Mouse (Mus musculus) liver, embryonic 11.5 days (tissue): ENCODE data around the gene Ccer2. TPM values are rescaled to one million over a fixed set of nuclear protein-coding genes. Genes with fewer than 3 reads are reported as not detected.
A peak's percentile ranks its signal among the peaks of the same experiment; 100 is the strongest.

ENCODE experiments used
- ATAC-seq: fragments of 200-750 bp; cut with Nextera tagmentation; replicated peaks from 2 replicates; pipeline ENCODE4 v1.8.0; 2017; ENCODE audit warnings: moderate number of reproducible peaks, mild to moderate bottlenecking, moderate TSS enrichment, moderate library complexity; ENCODE audit not compliant: low FRiP score
- DNase-seq: peaks from one replicate; pipeline ENCODE4 v3.0.0-alpha.2; 2017; ENCODE audit warnings: low spot score
- H3K27ac ChIP-seq: fragments of 300-500 bp; sonication (generic); 2 replicates; pipeline ENCODE4 v1.5.1; 2014; ENCODE audit warnings: mild to moderate bottlenecking, low read depth, low read length, control low read depth
- H3K27me3 ChIP-seq: fragments of 300-500 bp; sonication (generic); replicated peaks from 2 replicates; pipeline ENCODE4 v1.6.1; 2014; ENCODE audit warnings: low read length, mixed read lengths; ENCODE audit not compliant: control insufficient read depth, insufficient read depth
- H3K36me3 ChIP-seq: fragments of 300-500 bp; sonication (generic); 2 replicates; pipeline ENCODE4 v1.6.1; 2014; ENCODE audit warnings: mild to moderate bottlenecking, low read length, moderate library complexity, mixed read lengths; ENCODE audit not compliant: control insufficient read depth, insufficient read depth
- H3K4me1 ChIP-seq: fragments of 300-500 bp; sonication (generic); replicated peaks from 2 replicates; pipeline ENCODE4 v1.6.1; 2014; ENCODE audit warnings: low read length, mixed read lengths; ENCODE audit not compliant: control insufficient read depth, insufficient read depth
- H3K4me2 ChIP-seq: fragments of 300-500 bp; sonication (generic); 2 replicates; pipeline ENCODE4 v1.6.1; 2014; ENCODE audit warnings: mild to moderate bottlenecking, control low read depth, moderate library complexity
- H3K4me3 ChIP-seq: fragments of 300-500 bp; sonication (generic); 2 replicates; pipeline ENCODE4 v1.5.1; 2014; ENCODE audit warnings: low read depth, low read length, control low read depth
- H3K9ac ChIP-seq: fragments of 300-500 bp; sonication (generic); 2 replicates; pipeline ENCODE4 v1.6.1; 2014; ENCODE audit warnings: low read depth, low read length, control low read depth
- H3K9me3 ChIP-seq: fragments of 300-500 bp; sonication (generic); 2 replicates; pipeline ENCODE4 v1.6.1; 2016; ENCODE audit warnings: low read length, inconsistent platforms, mixed read lengths; ENCODE audit not compliant: control insufficient read depth
- WGBS: fragments of 180-500 bp; shearing (Covaris S2); extraction: QIAGEN DNeasy Blood & Tissue Kit; methylation state at CpG from one replicate; pipeline ENCODE4 v1.1.7; 2014; 5-methylcytosine and 5-hydroxymethylcytosine counted together
- polyA plus RNA-seq: library from polyadenylated mRNA; unstranded; fragments of >200 nt; fragmentation: Nextera tagmentation; extraction: Ambion mirVana; gene quantifications from 2 replicates; pipeline ENCODE4 v1.2.1, GENCODE M21; 2014

The Ccer2 gene
- polyA plus RNA-seq, 1 experiment from 2014 or later: not detected

DNA sequence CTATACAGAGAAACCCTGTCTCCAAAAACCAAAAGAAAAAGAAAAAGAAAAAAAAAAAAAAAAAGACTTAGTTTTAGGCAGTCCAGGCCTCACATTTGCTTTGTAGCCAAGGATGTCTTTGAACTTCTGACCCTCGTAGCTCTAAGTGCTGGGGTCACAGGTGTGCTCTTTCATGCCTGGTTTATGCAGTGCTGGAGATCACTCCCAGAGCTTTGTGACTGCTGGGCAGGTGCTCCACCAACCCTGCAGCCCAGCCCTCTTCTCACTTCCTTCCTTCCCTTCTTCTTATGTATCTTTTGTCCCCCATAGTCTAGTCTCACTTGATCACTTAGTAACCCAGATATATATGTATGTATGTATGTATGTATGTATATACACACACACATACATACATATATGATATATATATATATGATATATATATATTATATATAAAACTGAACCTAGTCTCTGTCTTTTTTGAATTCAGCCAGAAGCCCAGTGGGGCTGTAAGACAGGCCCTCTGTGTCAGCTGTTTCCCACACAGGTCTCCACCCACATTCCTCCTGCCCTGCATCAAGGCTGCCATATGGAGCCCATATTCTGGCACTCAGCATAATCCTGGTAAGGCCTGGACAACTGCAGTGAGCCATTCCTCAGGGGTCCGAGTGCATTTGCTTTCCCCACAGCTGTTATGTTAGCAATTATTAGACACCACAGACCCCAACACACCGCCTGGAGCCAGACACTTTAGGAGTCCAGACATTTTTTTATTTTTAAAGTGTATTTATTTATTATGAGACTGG is 35.0 kb upstream of the Ccer2 start:
- no peak for ATAC-seq

DNA sequence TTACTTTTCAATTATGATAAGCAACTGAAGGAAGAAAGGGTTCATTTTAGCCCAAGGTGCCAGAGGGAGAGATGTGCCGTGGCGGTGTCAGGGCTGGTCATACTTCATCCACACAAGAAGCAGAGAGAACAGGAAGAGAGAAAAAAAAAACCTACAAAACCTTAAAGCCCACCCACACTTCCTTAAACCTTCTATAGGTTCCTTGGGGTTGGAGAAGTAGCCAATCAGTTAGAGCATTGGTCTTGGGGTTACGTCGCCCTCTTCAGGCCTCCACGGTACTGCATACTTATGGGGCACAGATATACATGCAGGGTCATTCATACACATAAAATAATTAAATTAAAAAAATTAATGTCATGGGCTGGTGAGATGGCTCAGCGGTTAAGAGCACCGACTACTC is 33.9 kb upstream of the Ccer2 start:
- Histone ChIP-seq H3K9me3 (no peaks in the 10 kb centered on the region), H3K36me3 (no peaks in the 10 kb centered on the region), H3K4me2 (no peak overlapping the region), H3K27me3 (no peaks in the 10 kb centered on the region), H3K9ac (no peak overlapping the region), H3K4me1 (no peaks in the 10 kb centered on the region), H3K27ac (no peak overlapping the region), H3K4me3 (no peak overlapping the region)
- ATAC-seq (no peak), DNase-seq (no peak)
- WGBS: 90% methylated on average over 7 of the region's 7 CpGs

More for the DNA sequence above, 35.0 kb upstream of the Ccer2 start:
- Histone ChIP-seq H3K4me3 (no peak overlapping the region), H3K9ac (no peak overlapping the region), H3K4me2 (no peak overlapping the region), H3K27ac (no peak overlapping the region), H3K36me3 (no peaks in the 10 kb centered on the region), H3K9me3 (no peaks in the 10 kb centered on the region), H3K27me3 (no peaks in the 10 kb centered on the region), H3K4me1 (no peaks in the 10 kb centered on the region)
- DNase-seq: no peak
- WGBS: 65% methylated on average over 3 of the region's 3 CpGs

DNA sequence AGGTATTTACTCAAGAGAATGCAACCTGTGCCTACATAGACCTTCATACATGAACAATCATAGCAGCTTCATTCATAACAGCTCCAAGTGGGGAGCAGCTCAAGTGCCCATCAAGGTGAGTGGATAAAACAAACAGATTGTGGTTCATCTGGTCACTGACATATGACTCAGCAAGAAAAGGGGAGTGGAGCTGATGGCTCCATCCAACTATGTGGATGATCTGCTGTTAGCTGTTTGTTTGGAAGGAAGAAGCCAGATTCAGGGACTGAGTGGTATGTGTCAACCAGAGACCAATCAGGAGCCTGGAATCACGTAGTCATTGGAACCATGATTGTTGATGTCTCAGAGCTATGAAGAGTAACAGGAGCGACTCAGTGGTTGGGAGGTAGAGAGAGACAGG is 31.4 kb upstream of the Ccer2 start:
- H3K36me3 ChIP-seq: no peaks in the 10 kb centered on the region

DNA sequence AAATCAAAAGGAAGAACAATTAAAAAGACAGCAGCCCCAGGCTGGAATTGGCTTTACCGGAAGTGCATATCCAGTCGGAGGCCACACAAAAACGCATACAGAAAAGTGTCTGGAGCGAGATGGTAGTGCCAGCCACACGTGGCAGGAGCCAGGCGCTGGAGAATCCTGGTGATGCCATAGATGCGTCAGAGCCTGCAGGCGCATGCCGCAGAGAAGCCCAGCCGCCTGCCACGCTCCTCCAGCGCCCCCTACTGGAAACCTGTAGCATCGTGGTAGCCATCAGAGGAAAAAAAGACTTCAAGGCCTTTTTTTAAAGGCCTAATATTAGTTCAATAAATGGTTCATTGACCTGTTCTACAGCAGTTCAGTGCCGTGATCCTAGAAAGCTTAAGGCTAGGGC is 29.4 kb upstream of the Ccer2 start:
- peak; percentile 59 for DNase-seq
- 9% methylated on average over 14 of the region's 14 CpGs for WGBS
- H3K27ac ChIP-seq: no peak overlapping the region
- H3K4me3 ChIP-seq: no peak overlapping the region
- H3K4me1 ChIP-seq: no peaks in the 10 kb centered on the region
- 0 out of 2 replicates have a peak, but pooled peaks cover 2% of the 10 kb centered on the region for H3K27me3 ChIP-seq
- no peak overlapping the region for H3K9ac ChIP-seq
- no peak for ATAC-seq
- no peaks in the 10 kb centered on the region for H3K36me3 ChIP-seq
- no peak overlapping the region for H3K4me2 ChIP-seq
- peaks cover 6% of the 10 kb centered on the region; the same call in 1 of the 2 replicates for H3K9me3 ChIP-seq

More for the DNA sequence above, 31.4 kb upstream of the Ccer2 start:
- Histone ChIP-seq H3K4me1 (no peaks in the 10 kb centered on the region), H3K4me2 (no peak overlapping the region), H3K4me3 (no peak overlapping the region), H3K27me3 (no peaks in the 10 kb centered on the region), H3K9ac (no peak overlapping the region), H3K9me3 (no peaks in the 10 kb centered on the region), H3K27ac (no peak overlapping the region)
- DNase-seq (no peak), ATAC-seq (no peak)
- 87% methylated on average over 2 of the region's 2 CpGs for WGBS

DNA sequence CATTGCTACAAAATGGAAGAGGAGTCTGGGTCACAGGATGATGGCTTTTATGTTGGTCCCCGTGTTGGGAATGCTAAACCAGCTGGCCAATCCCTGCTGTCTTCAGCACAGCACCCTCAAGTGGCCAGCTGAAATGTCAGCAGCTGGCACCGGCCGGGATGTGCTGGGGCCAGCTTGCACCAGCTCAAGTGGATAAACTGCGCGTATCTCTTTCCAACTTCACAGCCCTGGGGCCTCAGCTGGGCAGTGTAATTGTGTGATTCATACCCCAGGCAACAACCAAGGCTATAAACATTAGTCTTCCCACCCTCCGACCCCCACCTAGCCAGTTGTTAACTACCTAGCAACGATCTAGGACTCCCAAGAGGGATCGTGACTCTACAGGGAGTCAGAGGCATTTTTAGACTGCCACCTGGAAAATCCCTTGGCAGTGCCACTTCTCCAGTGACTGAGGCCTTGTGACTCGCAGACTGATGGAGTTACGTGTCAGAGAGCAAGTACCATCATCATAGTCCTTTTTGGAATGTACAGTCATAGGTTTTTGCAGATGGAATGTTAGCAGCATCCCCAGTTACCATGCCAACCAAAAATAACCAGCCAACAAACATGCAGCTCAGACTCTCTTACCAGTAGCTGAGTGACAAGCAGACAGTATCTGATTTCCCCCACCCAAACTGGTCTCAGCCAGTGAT is 28.2 kb upstream of the Ccer2 start:
- peaks cover 9% of the 10 kb centered on the region; the same call in 1 of the 2 replicates for H3K9me3 ChIP-seq
- no peak for ATAC-seq
- no peak for DNase-seq
- no peak overlapping the region for H3K4me3 ChIP-seq
- H3K4me1 ChIP-seq: peaks cover 4% of the 10 kb centered on the region
- 58% methylated on average over 10 of the region's 10 CpGs for WGBS
- H3K27ac ChIP-seq: no peak overlapping the region
- no peak overlapping the region for H3K4me2 ChIP-seq
- no peak overlapping the region for H3K9ac ChIP-seq
- no peaks in the 10 kb centered on the region for H3K36me3 ChIP-seq
- H3K27me3 ChIP-seq: 0 out of 2 replicates have a peak, but pooled peaks cover 2% of the 10 kb centered on the region

DNA sequence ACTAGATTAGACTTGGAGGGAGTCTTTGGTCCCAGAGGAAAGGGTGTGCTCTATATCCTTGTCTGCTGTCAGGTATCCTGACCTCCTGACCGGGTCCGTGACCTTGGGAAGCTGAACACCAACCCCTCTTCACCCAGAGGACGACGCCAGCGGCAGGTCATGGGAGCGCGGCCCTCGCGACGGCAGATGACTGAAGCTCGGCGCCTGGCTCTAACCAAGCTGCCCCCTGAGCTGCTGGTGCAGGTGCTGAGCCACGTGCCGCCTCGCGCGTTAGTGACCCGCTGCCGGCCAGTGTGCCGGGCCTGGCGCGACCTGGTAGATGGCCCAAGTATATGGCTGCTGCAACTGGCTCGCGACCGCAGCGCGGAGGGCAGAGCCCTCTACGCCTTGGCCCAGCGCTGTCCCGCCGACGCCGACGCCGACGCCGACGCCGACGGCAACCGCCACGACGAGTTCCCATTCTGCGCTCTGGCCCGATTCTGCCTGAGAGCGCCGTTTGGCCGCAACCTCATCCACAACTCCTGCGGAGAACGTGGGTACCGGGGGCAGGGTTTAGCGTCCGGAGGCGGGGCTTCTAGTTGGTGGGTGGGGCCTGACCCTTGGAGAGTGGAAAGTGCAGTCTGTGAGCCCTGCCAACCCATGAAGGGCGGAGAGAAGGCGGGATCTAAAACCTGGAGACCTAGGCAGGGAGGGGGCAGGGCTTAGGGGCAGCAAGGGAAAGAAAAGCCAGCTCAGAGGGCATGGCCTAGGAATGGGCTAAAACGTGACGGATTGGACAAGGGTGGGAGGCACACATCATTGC is 23.4 kb upstream of the Ccer2 start:
- peak; percentile 90 for ATAC-seq
- Histone ChIP-seq H3K27ac (no peak overlapping the region), H3K27me3 (0 out of 2 replicates have a peak, but pooled peaks cover 2% of the 10 kb centered on the region), H3K4me2 (peak overlapping the region; percentile 92), H3K9ac (peak overlapping the region; percentile 39), H3K9me3 (peaks cover 9% of the 10 kb centered on the region; the same call in 1 of the 2 replicates), H3K4me3 (peak overlapping the region; percentile 50), H3K4me1 (peaks cover 7% of the 10 kb centered on the region), H3K36me3 (peaks cover 5% of the 10 kb centered on the region; the same call in 1 of the 2 replicates)
- 3% methylated on average over 58 of the region's 58 CpGs for WGBS
- DNase-seq: peak; percentile 84

DNA sequence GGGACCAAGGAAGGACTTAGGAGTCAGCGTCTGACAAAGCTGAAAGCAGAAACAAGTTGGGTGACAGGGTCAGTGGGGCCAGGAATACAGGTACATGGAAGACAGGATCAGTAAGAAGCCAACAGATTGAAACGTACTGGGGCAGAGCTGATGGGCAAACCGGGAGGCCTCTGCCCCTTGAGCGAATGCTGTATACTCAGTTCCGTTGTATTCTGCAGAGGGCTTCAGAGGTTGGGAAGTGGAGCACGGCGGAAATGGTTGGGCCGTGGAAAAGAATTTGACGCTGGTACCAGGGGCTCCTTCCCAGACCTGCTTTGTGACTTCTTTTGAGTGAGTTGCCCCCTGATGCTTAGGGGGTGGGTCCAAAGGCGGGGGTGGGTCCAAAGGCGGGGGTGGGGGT is 22.8 kb upstream of the Ccer2 start:
- H3K9ac ChIP-seq: no peak overlapping the region; the same call in 1 of the 2 replicates
- 0 out of 2 replicates have a peak, but pooled peaks cover 2% of the 10 kb centered on the region for H3K27me3 ChIP-seq
- WGBS: 14% methylated on average over 11 of the region's 11 CpGs
- H3K4me2 ChIP-seq: peak overlapping the region; percentile 92
- H3K27ac ChIP-seq: no peak overlapping the region
- peaks cover 7% of the 10 kb centered on the region for H3K4me1 ChIP-seq
- H3K36me3 ChIP-seq: peaks cover 10% of the 10 kb centered on the region
- DNase-seq (no peak), ATAC-seq (peak; percentile 12; the same call in 1 of the 2 replicates)
- H3K4me3 ChIP-seq: peak overlapping the region; percentile 50
- H3K9me3 ChIP-seq: peaks cover 9% of the 10 kb centered on the region; the same call in 1 of the 2 replicates

DNA sequence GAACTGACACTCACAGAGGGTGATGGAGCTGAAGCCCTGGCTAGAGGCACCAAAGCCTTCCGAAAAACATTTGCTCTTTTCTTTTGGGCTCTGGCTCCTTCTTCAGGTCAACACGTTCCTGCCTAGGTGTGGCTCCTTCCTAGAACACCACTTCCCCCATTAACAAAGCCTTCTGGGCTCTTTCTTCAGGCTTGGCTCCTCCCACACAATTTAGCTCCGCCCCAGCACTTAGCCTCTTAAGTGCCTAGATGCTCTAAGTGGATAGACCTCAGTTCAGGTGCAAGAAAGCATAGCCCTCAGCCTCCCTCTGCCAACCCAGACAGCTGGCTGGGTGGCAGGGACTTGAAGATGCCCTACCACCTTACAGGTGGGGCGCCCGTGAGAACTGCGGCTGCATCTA is 20.3 kb upstream of the Ccer2 start:
- ATAC-seq: no peak
- Histone ChIP-seq H3K4me1 (peaks cover 7% of the 10 kb centered on the region), H3K4me2 (no peak overlapping the region), H3K9me3 (peaks cover 9% of the 10 kb centered on the region; the same call in 1 of the 2 replicates), H3K9ac (no peak overlapping the region), H3K27me3 (0 out of 2 replicates have a peak, but pooled peaks cover 2% of the 10 kb centered on the region), H3K4me3 (no peak overlapping the region), H3K27ac (no peak overlapping the region), H3K36me3 (peaks cover 23% of the 10 kb centered on the region)
- DNase-seq: no peak
- WGBS: 77% methylated on average over 6 of the region's 6 CpGs
